Mouse (Mus musculus) G1E (cell line): ENCODE measurements at regions not wholly inside any gene's neighbourhood (a gene's known extent, or its start where the extent isn't known, plus 50 kb on each side); places are given as distances from the start of the nearest gene placed in this dataset.

Source experiments
- CTCF ChIP-seq: IDR thresholded peaks from 2 replicates; pipeline ENCODE4 v1.5.1; 2012; ENCODE audit warnings: low read depth, low read length, inconsistent platforms, mixed read lengths
- GATA1 ChIP-seq: IDR thresholded peaks from 2 replicates; pipeline ENCODE4 v1.6.1; 2012; ENCODE audit warnings: borderline replicate concordance, low read length, inconsistent platforms, mixed read lengths
- POLR2AphosphoS5 ChIP-seq: IDR thresholded peaks from 2 replicates; pipeline ENCODE4 v1.6.1; 2012; ENCODE audit warnings: low read depth, low read length, inconsistent platforms; ENCODE audit not compliant: insufficient replicate concordance

DNA sequence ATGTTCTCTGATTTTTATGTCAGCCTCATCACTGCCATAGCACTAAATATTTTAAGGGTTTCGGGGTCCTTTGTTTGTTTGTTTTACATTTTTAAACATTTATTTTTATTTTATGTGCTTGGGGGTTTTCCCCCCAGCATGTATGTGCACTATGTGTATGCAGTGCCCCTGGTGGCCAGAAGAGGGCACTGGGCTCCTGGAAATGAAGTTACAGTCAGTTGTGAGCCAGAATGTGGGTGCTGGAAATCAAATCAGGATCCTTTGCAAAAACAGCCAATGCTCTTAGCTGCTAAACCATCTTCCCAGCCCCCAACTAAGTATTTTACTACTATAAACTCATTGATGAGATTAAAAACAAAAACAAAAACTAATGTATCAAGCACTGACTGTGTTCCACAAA, 75.8 kb downstream of the Polr2m start:
- no peak for TF ChIP-seq CTCF
- TF ChIP-seq GATA1: no peak
- no peak for TF ChIP-seq POLR2AphosphoS5
